Mouse (Mus musculus) midbrain, embryonic 14.5 days (tissue): ENCODE data around the gene Adgrl2. TPM values are rescaled to one million over a fixed set of nuclear protein-coding genes. Genes with fewer than 3 reads are reported as not detected.

ENCODE experiments used
- ATAC-seq: fragments of 200-750 bp; cut with Nextera tagmentation; 2 replicates; pipeline ENCODE4 v1.8.0; 2017; ENCODE audit warnings: moderate number of reproducible peaks, moderate library complexity; ENCODE audit not compliant: low FRiP score, low TSS enrichment
- DNase-seq: peaks from one replicate; pipeline ENCODE4 v3.0.0-alpha.2; 2015
- H3K27ac ChIP-seq: fragments of 300-500 bp; sonication (generic); replicated peaks from 2 replicates; pipeline ENCODE4 v1.5.1; 2014; ENCODE audit warnings: mild to moderate bottlenecking, low read depth, low read length, moderate library complexity
- H3K27me3 ChIP-seq: fragments of 300-500 bp; sonication (generic); 2 replicates; pipeline ENCODE4 v1.6.1; 2014; ENCODE audit warnings: low read length, control low read depth, mixed read lengths; ENCODE audit not compliant: control insufficient read depth, insufficient read depth
- H3K36me3 ChIP-seq: fragments of 300-500 bp; sonication (generic); 2 replicates; pipeline ENCODE4 v1.6.1; 2014; ENCODE audit warnings: low read length, control low read depth; ENCODE audit not compliant: control insufficient read depth, insufficient read depth
- H3K4me1 ChIP-seq: fragments of 300-500 bp; sonication (generic); 2 replicates; pipeline ENCODE4 v1.6.1; 2014; ENCODE audit warnings: mild to moderate bottlenecking, antibody characterized with exemption, low read length, control low read depth; ENCODE audit not compliant: control insufficient read depth, insufficient read depth
- H3K4me2 ChIP-seq: fragments of 300-500 bp; sonication (generic); 2 replicates; pipeline ENCODE4 v1.6.1; 2014; ENCODE audit warnings: mild to moderate bottlenecking, low read length, moderate library complexity
- H3K4me3 ChIP-seq: fragments of 300-500 bp; sonication (generic); replicated peaks from 2 replicates; pipeline ENCODE4 v1.5.1; 2014; ENCODE audit warnings: low read depth, low read length
- H3K9ac ChIP-seq: fragments of 300-500 bp; sonication (generic); replicated peaks from 2 replicates; pipeline ENCODE4 v1.6.1; 2014; ENCODE audit warnings: mild to moderate bottlenecking, low read length, moderate library complexity
- H3K9me3 ChIP-seq: fragments of 300-500 bp; sonication (generic); 2 replicates; pipeline ENCODE4 v1.6.1; 2016; ENCODE audit warnings: low read length, control low read depth, mixed read lengths; ENCODE audit not compliant: control insufficient read depth
- WGBS: fragments of 180-500 bp; shearing (Covaris S2); extraction: QIAGEN DNeasy Blood & Tissue Kit; methylation state at CpG from one replicate; pipeline ENCODE4 v1.1.7; 2014; 5-methylcytosine and 5-hydroxymethylcytosine counted together
- polyA plus RNA-seq: library from polyadenylated mRNA; unstranded; fragments of >200 nt; fragmentation: Nextera tagmentation; extraction: Ambion mirVana; gene quantifications from 2 replicates; pipeline ENCODE4 v1.2.1, GENCODE M21; 2014

Gene Adgrl2
- polyA plus RNA-seq, 1 experiment from 2014 or later, result 160 TPM

- no peaks in the 10 kb centered on the region for H3K4me1 ChIP-seq
- H3K4me3 ChIP-seq, result no peak overlapping the region
- ATAC-seq (no peak), DNase-seq (no peak)
- H3K9ac ChIP-seq, result no peak overlapping the region
- no peaks in the 10 kb centered on the region for H3K27me3 ChIP-seq
- H3K9me3 ChIP-seq, result no peaks in the 10 kb centered on the region
- no peak overlapping the region for H3K27ac ChIP-seq
- no peaks in the 10 kb centered on the region for H3K36me3 ChIP-seq
- H3K4me2 ChIP-seq, result no peak overlapping the region
- 85% methylated on average over 9 of the region's 9 CpGs for WGBS
These were observed 183.4 kb downstream of the Adgrl2 start for GRCm38 (mm10) chr3:148806977-148807376.

- H3K4me3 ChIP-seq, result no peak overlapping the region
- no peak overlapping the region for H3K4me2 ChIP-seq
- ATAC-seq (no peak), DNase-seq (no peak)
- no peaks in the 10 kb centered on the region for H3K27me3 ChIP-seq
- no peak overlapping the region for H3K27ac ChIP-seq
- no peaks in the 10 kb centered on the region for H3K4me1 ChIP-seq
- WGBS, result 68% methylated on average over 10 of the region's 10 CpGs
- no peaks in the 10 kb centered on the region for H3K36me3 ChIP-seq
- H3K9ac ChIP-seq, result no peak overlapping the region
- no peaks in the 10 kb centered on the region for H3K9me3 ChIP-seq
These were observed 197.0 kb downstream of the Adgrl2 start for GRCm38 (mm10) chr3:148793286-148793913.

- 96% methylated on average over 6 of the region's 6 CpGs for WGBS
- Histone ChIP-seq H3K27ac (no peak overlapping the region), H3K4me3 (no peak overlapping the region), H3K9ac (no peak overlapping the region), H3K4me1 (no peaks in the 10 kb centered on the region), H3K4me2 (no peak overlapping the region), H3K9me3 (no peaks in the 10 kb centered on the region), H3K27me3 (no peaks in the 10 kb centered on the region), H3K36me3 (no peaks in the 10 kb centered on the region)
- ATAC-seq (no peak), DNase-seq (no peak)
These were observed 220.0 kb downstream of the Adgrl2 start for GRCm38 (mm10) chr3:148770310-148770709.
